Mouse (Mus musculus) heart, embryonic 14.5 days (tissue): ENCODE measurements around the gene Abcb6. TPM values are rescaled to one million over a fixed set of nuclear protein-coding genes. Genes with fewer than 3 reads are reported as not detected.

ENCODE experiments used
- ATAC-seq: fragments of 200-750 bp; cut with Nextera tagmentation; 2 replicates; pipeline ENCODE4 v1.8.0; 2017; ENCODE audit warnings: low read depth, moderate TSS enrichment; ENCODE audit not compliant: insufficient number of reproducible peaks, insufficient read depth, low FRiP score
- H3K27ac ChIP-seq, 2 experiments: fragments of 200-500 bp in 1 of 2; fragments of 300-500 bp in 1 of 2; sonication (generic) in 1 of 2; replicated peaks in 1 of 2; 2 replicates each; pipeline ENCODE4 v1.5.1; 2012 to 2014; ENCODE audit warnings: low read depth in 2 of 2, low read length in 2 of 2, control low read depth in 1 of 2, mild to moderate bottlenecking in 1 of 2, mixed read lengths in 1 of 2; ENCODE audit not compliant: control insufficient read depth in 1 of 2, insufficient read depth in 1 of 2
- H3K27me3 ChIP-seq: fragments of 300-500 bp; sonication (generic); 2 replicates; pipeline ENCODE4 v1.6.1; 2014; ENCODE audit warnings: mild to moderate bottlenecking, low read length, control low read depth; ENCODE audit not compliant: control insufficient read depth, insufficient read depth
- H3K36me3 ChIP-seq: fragments of 300-500 bp; sonication (generic); 2 replicates; pipeline ENCODE4 v1.6.1; 2014; ENCODE audit warnings: mild to moderate bottlenecking, control low read depth, low read length, mixed read lengths; ENCODE audit not compliant: control insufficient read depth, insufficient read depth
- H3K4me1 ChIP-seq, 2 experiments: fragments of 200-500 bp in 1 of 2; fragments of 300-500 bp in 1 of 2; sonication (generic) in 1 of 2; 2 replicates each; pipeline ENCODE4 v1.6.1; 2012 to 2014; ENCODE audit warnings: low read length in 2 of 2, control low read depth in 1 of 2, mixed read lengths in 1 of 2; ENCODE audit not compliant: control insufficient read depth in 2 of 2, insufficient read depth in 2 of 2
- H3K4me2 ChIP-seq: fragments of 300-500 bp; sonication (generic); 2 replicates; pipeline ENCODE4 v1.6.1; 2014; ENCODE audit warnings: mild to moderate bottlenecking, low read length
- H3K4me3 ChIP-seq, 2 experiments: fragments of 200-500 bp in 1 of 2; fragments of 300-500 bp in 1 of 2; sonication (generic) in 1 of 2; 2 replicates each; pipeline ENCODE4 v1.5.1; 2012 to 2014; ENCODE audit warnings: low read length in 2 of 2, mild to moderate bottlenecking in 2 of 2, control low read depth in 1 of 2, low read depth in 1 of 2, moderate library complexity in 1 of 2; ENCODE audit not compliant: control insufficient read depth in 1 of 2, insufficient read depth in 1 of 2
- H3K9ac ChIP-seq: fragments of 300-500 bp; sonication (generic); 2 replicates; pipeline ENCODE4 v1.6.1; 2014; ENCODE audit warnings: mild to moderate bottlenecking, low read length
- H3K9me3 ChIP-seq: fragments of 300-500 bp; sonication (generic); 2 replicates; pipeline ENCODE4 v1.6.1; 2016; ENCODE audit warnings: low read length, control low read depth; ENCODE audit not compliant: control insufficient read depth
- WGBS: fragments of 180-500 bp; shearing (Covaris S2); extraction: QIAGEN DNeasy Blood & Tissue Kit; methylation state at CpG from one replicate; pipeline ENCODE4 v1.1.7; 2014; 5-methylcytosine and 5-hydroxymethylcytosine counted together
- polyA plus RNA-seq: library from polyadenylated mRNA; unstranded; fragments of >200 nt; fragmentation: Nextera tagmentation; extraction: Ambion mirVana; gene quantifications from 2 replicates; pipeline ENCODE4 v1.2.1, GENCODE M21; 2014

Abcb6 gene
- 9.6 and 11.1 TPM in 2 replicates for polyA plus RNA-seq

DNA sequence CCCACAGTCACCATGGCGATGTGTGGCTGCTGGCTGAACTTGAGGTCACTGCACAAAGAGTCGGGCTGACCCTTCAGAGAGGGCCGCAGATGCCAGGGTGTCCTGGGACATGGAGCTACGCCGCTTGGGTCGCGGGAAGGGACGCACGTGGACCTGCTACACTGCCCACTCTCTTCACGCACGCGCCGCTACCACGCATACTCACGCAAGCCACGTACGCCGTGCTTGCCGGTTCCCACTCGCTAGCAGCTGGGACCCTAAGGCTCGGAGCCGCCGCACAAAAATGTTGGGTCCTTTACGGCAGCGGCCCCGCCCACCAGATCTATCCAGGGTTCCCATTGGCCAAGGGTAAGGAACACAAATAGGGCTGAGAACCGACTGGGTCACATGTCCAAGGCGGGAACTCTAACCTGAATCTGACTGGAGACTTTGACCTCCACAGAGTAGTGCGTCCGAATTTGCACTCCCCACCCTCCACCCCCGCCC, at the start of gene Abcb6:
Gene Abcb6 (minus strand): TSS at position 288 of the 486 bp plus-strand sequence.
- peak within 1 kb of the TSS; percentile 97 for H3K4me2 ChIP-seq
- ATAC-seq: peak; percentile 82
- H3K36me3 ChIP-seq: peaks cover 64% of the 10 kb centered on the region
- peak within 1 kb of the TSS; percentile 73 for H3K9ac ChIP-seq
- peak within 1 kb of the TSS; percentile 62 to 63 for H3K4me3 ChIP-seq
- WGBS: under 1% methylated on average over 30 of the region's 31 CpGs
- H3K9me3 ChIP-seq: no peaks in the 10 kb centered on the region
- peaks cover 4 to 14% of the 10 kb centered on the region in 2 experiments; a peak in 3 of 4 replicates for H3K4me1 ChIP-seq
- H3K27me3 ChIP-seq: no peaks in the 10 kb centered on the region
- H3K27ac ChIP-seq: peak within 1 kb of the TSS in 1 of 2 experiments; percentile 35; a peak in 1 of 4 replicates

DNA sequence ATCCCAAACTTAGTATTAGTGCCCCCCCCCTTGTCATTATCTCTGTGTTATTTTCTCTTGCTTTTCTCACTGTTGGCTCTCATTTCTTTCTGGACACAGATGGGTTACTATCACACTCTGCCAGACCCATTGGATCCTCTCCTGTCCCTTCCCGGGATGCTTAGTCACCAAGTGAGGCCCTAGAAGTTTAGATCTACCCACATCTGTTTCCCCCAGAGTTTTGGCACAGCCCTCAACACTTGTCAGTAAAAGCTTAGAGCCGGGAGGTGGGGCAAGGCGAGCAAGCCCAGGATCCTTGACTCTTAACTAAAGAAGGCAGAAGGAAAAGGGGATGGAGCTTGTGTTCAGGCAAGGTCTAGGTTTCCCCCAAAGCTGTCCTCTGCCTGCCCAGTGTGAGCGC, 49.0 kb upstream of the Abcb6 start:
- Histone ChIP-seq H3K4me1 (peaks cover 3% of the 10 kb centered on the region in 2 experiments; a peak in 2 of 4 replicates), H3K27me3 (no peaks in the 10 kb centered on the region), H3K4me3 (no peak overlapping the region), H3K27ac (no peak overlapping the region), H3K4me2 (no peak overlapping the region), H3K9me3 (no peaks in the 10 kb centered on the region), H3K36me3 (no peaks in the 10 kb centered on the region), H3K9ac (no peak overlapping the region)
- 56% methylated on average over 4 of the region's 4 CpGs for WGBS
- ATAC-seq: no peak

- no peak for ATAC-seq
- Histone ChIP-seq H3K4me2 (no peak overlapping the region), H3K9ac (no peak overlapping the region), H3K9me3 (no peaks in the 10 kb centered on the region), H3K4me3 (no peak overlapping the region), H3K27me3 (no peaks in the 10 kb centered on the region), H3K27ac (peak overlapping the region in 1 of 2 experiments; percentile 57; a peak in 2 of 4 replicates), H3K4me1 (peaks cover 3% of the 10 kb centered on the region in 2 experiments; a peak in 2 of 4 replicates), H3K36me3 (no peaks in the 10 kb centered on the region)
- WGBS: 61% methylated on average over 1 of the region's 1 CpGs
These were observed 47.5 kb upstream of the Abcb6 start for GRCm38 (mm10) chr1:75227653-75228052.

DNA sequence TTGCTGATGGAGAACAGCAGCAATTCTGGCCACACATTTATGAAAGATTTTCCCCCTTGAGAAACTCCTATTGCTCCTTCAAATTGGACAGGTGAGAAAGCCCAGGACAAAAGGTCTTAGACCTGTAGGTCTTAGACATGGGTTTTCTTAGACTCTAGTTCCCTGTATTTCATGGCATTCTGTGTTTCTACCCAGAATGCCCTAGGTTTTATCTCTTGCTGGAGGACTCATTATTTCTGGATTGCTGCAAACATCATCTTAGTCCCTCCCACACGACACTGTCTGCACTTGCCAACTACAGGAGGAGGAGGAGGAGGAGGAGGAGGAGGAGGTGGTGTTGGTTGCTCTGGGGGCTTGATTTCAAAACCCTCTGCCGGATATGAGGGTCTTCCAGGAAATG, 45.9 kb upstream of the Abcb6 start:
- H3K27me3 ChIP-seq: peaks cover 6% of the 10 kb centered on the region
- no peak for ATAC-seq
- H3K4me3 ChIP-seq: no peak overlapping the region
- no peak overlapping the region for H3K27ac ChIP-seq
- H3K9ac ChIP-seq: no peak overlapping the region
- no peaks in the 10 kb centered on the region for H3K36me3 ChIP-seq
- peaks cover 3% of the 10 kb centered on the region in 2 experiments; a peak in 2 of 4 replicates for H3K4me1 ChIP-seq
- no peaks in the 10 kb centered on the region for H3K9me3 ChIP-seq
- no peak overlapping the region for H3K4me2 ChIP-seq
- WGBS: 51% methylated on average over 2 of the region's 2 CpGs

DNA sequence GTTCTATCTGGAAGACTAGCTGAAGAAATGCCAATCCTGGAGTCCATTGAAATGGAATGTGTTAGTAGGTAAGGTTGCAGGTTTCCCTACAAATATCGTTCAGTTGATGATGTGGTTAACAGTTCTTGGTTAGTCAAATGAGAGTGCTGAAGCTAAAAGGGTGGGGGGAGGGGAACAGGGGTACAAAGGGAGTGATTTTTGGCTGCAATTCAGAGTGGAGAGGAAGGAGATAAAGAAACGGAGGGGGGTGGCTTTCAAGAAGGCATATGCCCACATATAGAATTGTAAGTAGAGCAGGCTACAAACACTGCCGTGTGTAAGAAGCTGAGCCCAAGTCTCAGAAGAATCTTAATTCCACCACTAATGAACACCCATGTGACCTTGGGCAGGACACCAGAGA, 45.3 kb upstream of the Abcb6 start:
- Histone ChIP-seq H3K27me3 (peaks cover 12% of the 10 kb centered on the region), H3K9ac (no peak overlapping the region), H3K9me3 (no peaks in the 10 kb centered on the region), H3K27ac (no peak overlapping the region), H3K4me2 (no peak overlapping the region), H3K4me3 (no peak overlapping the region), H3K4me1 (peaks cover 3% of the 10 kb centered on the region in 2 experiments; a peak in 2 of 4 replicates), H3K36me3 (no peaks in the 10 kb centered on the region)
- WGBS: 33% methylated on average over 3 of the region's 3 CpGs
- no peak for ATAC-seq

DNA sequence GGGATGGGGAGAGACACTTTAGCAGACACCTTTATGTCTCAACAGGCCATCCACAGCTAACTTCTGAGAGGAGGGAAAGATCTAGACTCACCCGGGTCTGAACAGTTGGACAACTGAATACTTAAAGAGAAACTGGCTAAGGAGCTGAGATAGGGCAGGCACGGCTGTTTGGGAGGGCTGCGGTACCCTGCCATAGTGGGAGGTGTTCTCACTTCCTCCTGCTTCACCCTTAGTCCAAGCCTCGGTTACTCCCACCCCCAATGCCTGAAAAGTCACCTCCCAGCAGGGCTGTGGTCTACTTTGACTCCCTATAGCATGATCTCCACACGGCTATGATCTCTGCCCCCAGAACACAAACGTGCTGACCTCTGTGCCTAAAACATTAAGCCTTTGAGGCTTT, 43.3 kb upstream of the Abcb6 start:
- Histone ChIP-seq H3K27ac (no peak overlapping the region), H3K4me3 (no peak overlapping the region), H3K9me3 (no peaks in the 10 kb centered on the region), H3K36me3 (no peaks in the 10 kb centered on the region), H3K4me2 (no peak overlapping the region), H3K4me1 (peaks cover 7 to 9% of the 10 kb centered on the region in 2 experiments; a peak in 3 of 4 replicates), H3K9ac (no peak overlapping the region), H3K27me3 (peaks cover 24% of the 10 kb centered on the region)
- ATAC-seq: no peak
- WGBS: 58% methylated on average over 6 of the region's 6 CpGs

- no peak overlapping the region for H3K9ac ChIP-seq
- no peak overlapping the region for H3K4me3 ChIP-seq
- H3K27ac ChIP-seq: no peak overlapping the region
- H3K27me3 ChIP-seq: peaks cover 26% of the 10 kb centered on the region
- no peak overlapping the region for H3K4me2 ChIP-seq
- no peaks in the 10 kb centered on the region for H3K9me3 ChIP-seq
- H3K4me1 ChIP-seq: peaks cover 7 to 13% of the 10 kb centered on the region in 2 experiments
- H3K36me3 ChIP-seq: no peaks in the 10 kb centered on the region
- 69% methylated on average over 6 of the region's 6 CpGs for WGBS
- ATAC-seq: no peak
These were observed 42.7 kb upstream of the Abcb6 start for GRCm38 (mm10) chr1:75222926-75223325.

GRCm38 (mm10) chr1:75221538-75221937, 41.3 kb upstream of the Abcb6 start:
- Histone ChIP-seq H3K4me1 (peaks cover 4 to 9% of the 10 kb centered on the region in 2 experiments), H3K9me3 (no peaks in the 10 kb centered on the region), H3K4me3 (no peak overlapping the region), H3K27me3 (peaks cover 29% of the 10 kb centered on the region), H3K9ac (no peak overlapping the region), H3K4me2 (no peak overlapping the region), H3K27ac (no peak overlapping the region), H3K36me3 (no peaks in the 10 kb centered on the region)
- 71% methylated on average over 3 of the region's 3 CpGs for WGBS
- no peak for ATAC-seq
